Comparison of ENCODE assay signal across 8 mouse cellular contexts in genomic region chr2:143980781-143981398, GRCm38 (mm10). TPM values are rescaled to one million over a fixed set of nuclear protein-coding genes. Genes with fewer than 3 reads are reported as not detected.
DNase-seq lines count a peak whose midpoint lies in the region; ATAC-seq and TF ChIP-seq lines count a peak whose summit lies in the region.

No protein-coding gene starts in this region.

- TF ChIP-seq POLR2A in brain, embryonic 14.5 days (IDR thresholded peaks at IDR 0.05; ENCODE audit: borderline replicate concordance, extremely low read depth, insufficient read depth, insufficient read length, poor library complexity, severe bottlenecking) = no peak
- TF ChIP-seq POLR2A in embryonic fibroblast, embryonic 13.5 days (IDR thresholded peaks at IDR 0.05; ENCODE audit: low read depth, low read length) = no peak

- intact Hi-C loops in heart, postnatal 14 days (cut with DNase I) = loop anchor here (2.0 kb wide), 2 partner anchors 114 to 142 kb away; no protein-coding TSS in a partner anchor

- H3K9ac ChIP-seq in neural tube, embryonic 15.5 days (replicated peaks) = no peak overlapping the region

- H3K4me1 ChIP-seq in G1E (ENCODE audit: insufficient read depth, low read depth, low read length) = peaks cover 9% of the 10 kb centered on the region
- H3K4me1 ChIP-seq in embryonic fibroblast, embryonic 13.5 days (ENCODE audit: control insufficient read depth, insufficient read depth, low read length) = peaks cover 3% of the 10 kb centered on the region; the same call in 1 of the 2 replicates
- peaks cover 8% of the 10 kb centered on the region; the same call in 1 of the 2 replicates for H3K4me1 ChIP-seq in neural tube, embryonic 15.5 days

- TF ChIP-seq CTCF in G1E (IDR thresholded peaks at IDR 0.05; ENCODE audit: low read depth, low read length) = 0 out of 2 replicates have a peak, but pooled peaks have one; percentile 36
- TF ChIP-seq CTCF in brain, embryonic 14.5 days (IDR thresholded peaks at IDR 0.05; ENCODE audit: borderline replicate concordance, extremely low read depth, insufficient read depth, insufficient read length) = peak; percentile 96
- TF ChIP-seq CTCF in embryonic fibroblast, embryonic 13.5 days (IDR thresholded peaks at IDR 0.05; ENCODE audit: borderline replicate concordance, insufficient read depth, low read length) = peak; percentile 66

- 44% methylated on average over 6 of the region's 6 CpGs for WGBS in neural tube, embryonic 15.5 days

- H3K4me2 ChIP-seq in neural tube, embryonic 15.5 days = no peak overlapping the region

- no peaks in the 10 kb centered on the region for H3K9me3 ChIP-seq in G1E (replicated peaks)
- no peaks in the 10 kb centered on the region for H3K9me3 ChIP-seq in neural tube, embryonic 15.5 days (replicated peaks)

- peaks cover 85% of the 10 kb centered on the region for H3K36me3 ChIP-seq in G1E (replicated peaks)
- H3K36me3 ChIP-seq in neural tube, embryonic 15.5 days = no peaks in the 10 kb centered on the region

- ATAC-seq in G1E (ENCODE audit: extremely low read depth, insufficient number of reproducible peaks, low FRiP score, poor library complexity, severe bottlenecking) = peak; percentile 52; the same call in 1 of the 2 replicates
- ATAC-seq in neural tube, embryonic 15.5 days (ENCODE audit: low FRiP score) = peak; percentile 83; the same call in 1 of the 2 replicates

- no peak overlapping the region for H3K4me3 ChIP-seq in G1E (ENCODE audit: low read depth, low read length)
- no peak overlapping the region for H3K4me3 ChIP-seq in embryonic fibroblast, embryonic 13.5 days (ENCODE audit: insufficient read depth, low read length)
- no peak overlapping the region for H3K4me3 ChIP-seq in neural tube, embryonic 15.5 days (replicated peaks)

- H3K27me3 ChIP-seq in G1E (ENCODE audit: insufficient read depth, low read length) = no peaks in the 10 kb centered on the region
- no peaks in the 10 kb centered on the region for H3K27me3 ChIP-seq in neural tube, embryonic 15.5 days (replicated peaks)

- DNase-seq in G1E (ENCODE audit: low spot score) = peak; percentile 18
- DNase-seq in brain, embryonic 14.5 days (ENCODE audit: low read depth) = peak; percentile 92
- DNase-seq in heart, postnatal 14 days = peak; percentile 66 to 80
- DNase-seq in kidney, postnatal 36 days = peak; percentile 68 to 88
- DNase-seq in lung, adult 18-20 months = peak; percentile 44 to 55
- DNase-seq in thymus, postnatal 10 days (ENCODE audit: low spot score in 2 of 2) = peak; percentile 65 to 89

- H3K27ac ChIP-seq in embryonic fibroblast, embryonic 13.5 days (ENCODE audit: insufficient read depth, low read length) = no peak overlapping the region
- no peak overlapping the region for H3K27ac ChIP-seq in neural tube, embryonic 15.5 days (replicated peaks)

RNA-seq across cellular contexts. Expression of gene Rrbp1, which starts 30.2 kb away (rescaled TPM):
- total RNA-seq in G1E (2014; fragmentation: Nextera tagmentation) = 85.3 and 86.1 TPM in 2 replicates
- 31.3 and 39.7 TPM in 2 replicates for total RNA-seq in G1E (2017)
- 70.6 and 71.2 TPM in 2 replicates for polyA plus RNA-seq in G1E (2012)
- polyA plus RNA-seq in brain, embryonic 14.5 days (2012; rRNA removed) = 35.1 and 66.2 TPM in 2 replicates
- 538 and 568 TPM in 2 replicates for polyA plus RNA-seq in embryonic fibroblast, embryonic 13.5 days (2011; ENCODE audit: insufficient read length, low read depth, missing spikeins)
- 100 to 1,000 TPM; 117 to 125 TPM for total RNA-seq in heart, postnatal 14 days (2021)
- polyA plus RNA-seq in neural tube, embryonic 15.5 days (2015; fragmentation: Nextera tagmentation; extraction: Ambion mirVana) = 38.6 and 47.7 TPM in 2 replicates

RNA-seq across cellular contexts. Expression of gene Banf2, which starts 52.0 kb away (rescaled TPM):
- total RNA-seq in G1E (2014; fragmentation: Nextera tagmentation) = not detected in 2 replicates
- total RNA-seq in G1E (2017) = not detected in 2 replicates
- not detected in 2 replicates for polyA plus RNA-seq in G1E (2012)
- polyA plus RNA-seq in brain, embryonic 14.5 days (2012; rRNA removed) = not detected in 2 replicates
- polyA plus RNA-seq in embryonic fibroblast, embryonic 13.5 days (2011; ENCODE audit: insufficient read length, low read depth, missing spikeins) = not detected in 2 replicates
- not detected for total RNA-seq in heart, postnatal 14 days (2021)
- polyA plus RNA-seq in neural tube, embryonic 15.5 days (2015; fragmentation: Nextera tagmentation; extraction: Ambion mirVana) = not detected in 2 replicates

Comparison
In these comparisons a context has a peak if more than half of its experiments do, and no peak if none do; other contexts are left out.
1. DNase-seq: peak in every context shown above with its lines; median percentile 92 in brain, embryonic 14.5 days; 78 in kidney, postnatal 36 days; 77 in thymus, postnatal 10 days; 73 in heart, postnatal 14 days; 50 in lung, adult 18-20 months; 18 in G1E.
2. CTCF ChIP-seq: peak in every context shown above with its lines; median percentile 96 in brain, embryonic 14.5 days; 66 in embryonic fibroblast, embryonic 13.5 days; 36 in G1E.